Mouse (Mus musculus): ENCODE results near the gene Lrguk. TPM values are rescaled to one million over a fixed set of nuclear protein-coding genes. Genes with fewer than 3 reads are reported as not detected.

Lrguk gene
- total RNA-seq, 2 experiments from 2014 or later = not detected

- ATAC-seq (replicated peaks; ENCODE audit: low FRiP score, poor library complexity, severe bottlenecking) = no peak
Observed at GRCm38 (mm10) chr6:34170844-34171494, 141.7 kb downstream of the Lrguk start.

- ATAC-seq (replicated peaks; ENCODE audit: low FRiP score, poor library complexity, severe bottlenecking) = no peak
Observed at GRCm38 (mm10) chr6:34171748-34172457, 142.7 kb downstream of the Lrguk start.

GRCm38 (mm10) chr6:34173251-34173650, 144.0 kb downstream of the Lrguk start:
- ATAC-seq (replicated peaks; ENCODE audit: low FRiP score, poor library complexity, severe bottlenecking) = no peak

- no peak for ATAC-seq (replicated peaks; ENCODE audit: low FRiP score, poor library complexity, severe bottlenecking)
Observed at GRCm38 (mm10) chr6:34174715-34175114, 145.5 kb downstream of the Lrguk start.

GRCm38 (mm10) chr6:34176111-34176863, 147.0 kb downstream of the Lrguk start:
- ATAC-seq (replicated peaks; ENCODE audit: low FRiP score, poor library complexity, severe bottlenecking) = peak; percentile 48

- ATAC-seq (replicated peaks; ENCODE audit: low FRiP score, poor library complexity, severe bottlenecking) = peak; percentile 90
Observed at GRCm38 (mm10) chr6:34176864-34177247, 147.6 kb downstream of the Lrguk start, which contains the start of gene Slc35b4. Slc35b4 (minus strand) TSS chr6:34177111.

- no peak for ATAC-seq (replicated peaks; ENCODE audit: low FRiP score, poor library complexity, severe bottlenecking)
Observed at GRCm38 (mm10) chr6:34179007-34179406, 149.8 kb downstream of the Lrguk start.

- no peak for ATAC-seq (replicated peaks; ENCODE audit: low FRiP score, poor library complexity, severe bottlenecking)
Observed at GRCm38 (mm10) chr6:34179911-34180310, 150.7 kb downstream of the Lrguk start.

- ATAC-seq (replicated peaks; ENCODE audit: low FRiP score, poor library complexity, severe bottlenecking) = no peak
Observed at GRCm38 (mm10) chr6:34181961-34182360, 152.7 kb downstream of the Lrguk start.

- ATAC-seq (replicated peaks; ENCODE audit: low FRiP score, poor library complexity, severe bottlenecking) = no peak
Observed at GRCm38 (mm10) chr6:34183326-34183725, 154.1 kb downstream of the Lrguk start.

Other genes with a start within 250 kb of the Lrguk start
- gene Slc35b4, start 147.7 kb downstream of the Lrguk start, total RNA-seq (2015; ENCODE audit: low replicate concordance) = 5.4 and 7.5 TPM in 2 replicates
- 5.5 and 7.7 TPM in 2 replicates for gene Slc35b4, start 147.7 kb downstream of the Lrguk start, total RNA-seq (2017; ENCODE audit: low replicate concordance)

All from erythroid progenitor cell, adult 5-6 weeks (primary cell).